Mouse (Mus musculus): Measurements from ENCODE around the gene Hist3h2ba. TPM values are rescaled to one million over a fixed set of nuclear protein-coding genes. Genes with fewer than 3 reads are reported as not detected.
A peak's percentile ranks its signal among the peaks of the same experiment; 100 is the strongest.

Hist3h2ba gene
- polyA plus RNA-seq, 1 experiment from 2014 or later, result 114 TPM

DNA sequence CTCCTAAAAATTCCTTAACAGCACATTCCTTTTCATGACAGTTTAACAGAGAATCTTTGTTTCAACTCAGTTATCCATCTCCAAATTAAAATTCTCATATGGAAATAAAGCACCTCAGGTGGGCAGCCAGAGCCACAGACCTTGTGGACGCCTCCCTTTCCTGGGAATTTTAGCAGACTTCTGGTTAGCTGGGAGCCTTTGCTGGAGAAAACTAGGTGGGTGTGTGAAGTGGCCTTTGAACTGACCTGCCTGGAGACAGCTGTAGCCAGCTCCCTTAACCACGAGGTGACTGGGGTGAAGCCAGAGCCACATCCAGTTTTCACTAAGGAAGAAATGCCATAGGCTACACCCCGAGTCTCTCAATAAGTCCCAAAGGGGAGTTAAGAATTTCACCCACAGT, 19.1 kb upstream of the Hist3h2ba start:
- Histone ChIP-seq H3K36me3 (ENCODE audit: control insufficient read depth, insufficient read depth, low read length) (peaks cover 10% of the 10 kb centered on the region), H3K4me2 (replicated peaks; ENCODE audit: low read depth, low read length) (no peak overlapping the region), H3K9ac (ENCODE audit: low read depth, low read length) (no peak overlapping the region), H3K27me3 (ENCODE audit: control insufficient read depth, insufficient read depth, low read length) (no peaks in the 10 kb centered on the region), H3K9me3 (ENCODE audit: control insufficient read depth, low read length) (no peaks in the 10 kb centered on the region), H3K4me3 (ENCODE audit: low read depth, low read length) (no peak overlapping the region), H3K27ac (ENCODE audit: low read depth, low read length) (no peak overlapping the region), H3K4me1 (replicated peaks; ENCODE audit: control insufficient read depth, insufficient read depth, low read length) (no peaks in the 10 kb centered on the region)
- no peak for ATAC-seq (ENCODE audit: low FRiP score)
- no peak for DNase-seq (ENCODE audit: low spot score)
- 68% methylated on average over 3 of the region's 3 CpGs for WGBS

DNA sequence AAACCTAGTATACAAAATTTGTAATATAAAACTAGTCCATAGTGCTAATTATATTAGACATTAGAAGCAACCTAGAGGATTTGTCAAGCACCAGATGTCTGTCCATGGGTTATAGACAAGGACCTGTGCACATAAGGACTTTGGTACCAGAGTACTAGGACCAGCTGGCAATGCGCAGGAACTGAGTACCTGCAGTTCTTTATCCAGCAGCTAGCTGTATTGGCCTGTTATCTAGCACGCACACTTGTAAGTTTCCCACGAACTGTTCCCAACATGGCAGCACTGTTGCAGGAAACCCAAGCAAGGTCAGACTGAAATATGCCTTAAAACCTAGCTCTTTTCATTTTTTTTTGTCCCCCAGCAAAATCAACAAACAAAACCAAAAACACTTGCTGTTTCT, 18.5 kb upstream of the Hist3h2ba start:
- no peak for DNase-seq (ENCODE audit: low spot score)
- Histone ChIP-seq H3K4me1 (replicated peaks; ENCODE audit: control insufficient read depth, insufficient read depth, low read length) (no peaks in the 10 kb centered on the region), H3K36me3 (ENCODE audit: control insufficient read depth, insufficient read depth, low read length) (peaks cover 10% of the 10 kb centered on the region), H3K4me3 (ENCODE audit: low read depth, low read length) (no peak overlapping the region), H3K27me3 (ENCODE audit: control insufficient read depth, insufficient read depth, low read length) (no peaks in the 10 kb centered on the region), H3K27ac (ENCODE audit: low read depth, low read length) (no peak overlapping the region), H3K4me2 (replicated peaks; ENCODE audit: low read depth, low read length) (no peak overlapping the region), H3K9me3 (ENCODE audit: control insufficient read depth, low read length) (no peaks in the 10 kb centered on the region), H3K9ac (ENCODE audit: low read depth, low read length) (no peak overlapping the region)
- ATAC-seq (ENCODE audit: low FRiP score), result no peak
- 95% methylated on average over 3 of the region's 3 CpGs for WGBS

DNA sequence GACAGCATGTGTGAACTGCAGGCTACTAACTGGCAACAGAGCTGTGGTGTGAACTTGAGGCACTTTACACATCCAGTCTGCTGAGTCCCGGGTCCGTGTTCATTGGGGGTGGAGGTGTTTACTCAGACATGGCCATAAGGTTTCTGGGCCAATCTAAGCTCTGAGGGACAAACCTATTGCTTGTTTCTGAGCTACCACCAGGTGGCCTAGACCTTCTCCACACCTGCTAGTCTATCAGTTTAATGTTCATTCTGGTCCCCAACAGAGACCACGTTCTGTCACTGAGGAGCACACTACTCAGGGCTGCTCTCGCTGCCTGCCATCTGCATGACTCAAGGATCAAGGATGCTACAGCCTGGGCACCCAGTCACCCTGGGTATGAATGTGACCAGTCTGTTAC, 17.1 kb upstream of the Hist3h2ba start:
- H3K4me3 ChIP-seq (ENCODE audit: low read depth, low read length), result no peak overlapping the region
- no peaks in the 10 kb centered on the region for H3K9me3 ChIP-seq (ENCODE audit: control insufficient read depth, low read length)
- H3K36me3 ChIP-seq (ENCODE audit: control insufficient read depth, insufficient read depth, low read length), result peaks cover 12% of the 10 kb centered on the region
- no peak overlapping the region for H3K9ac ChIP-seq (ENCODE audit: low read depth, low read length)
- DNase-seq (ENCODE audit: low spot score) (no peak), ATAC-seq (ENCODE audit: low FRiP score) (no peak)
- no peak overlapping the region for H3K27ac ChIP-seq (ENCODE audit: low read depth, low read length)
- no peaks in the 10 kb centered on the region for H3K27me3 ChIP-seq (ENCODE audit: control insufficient read depth, insufficient read depth, low read length)
- 0 out of 2 replicates have a peak, but pooled peaks cover 1% of the 10 kb centered on the region for H3K4me1 ChIP-seq (replicated peaks; ENCODE audit: control insufficient read depth, insufficient read depth, low read length)
- WGBS, result 86% methylated on average over 4 of the region's 4 CpGs
- no peak overlapping the region for H3K4me2 ChIP-seq (replicated peaks; ENCODE audit: low read depth, low read length)

DNA sequence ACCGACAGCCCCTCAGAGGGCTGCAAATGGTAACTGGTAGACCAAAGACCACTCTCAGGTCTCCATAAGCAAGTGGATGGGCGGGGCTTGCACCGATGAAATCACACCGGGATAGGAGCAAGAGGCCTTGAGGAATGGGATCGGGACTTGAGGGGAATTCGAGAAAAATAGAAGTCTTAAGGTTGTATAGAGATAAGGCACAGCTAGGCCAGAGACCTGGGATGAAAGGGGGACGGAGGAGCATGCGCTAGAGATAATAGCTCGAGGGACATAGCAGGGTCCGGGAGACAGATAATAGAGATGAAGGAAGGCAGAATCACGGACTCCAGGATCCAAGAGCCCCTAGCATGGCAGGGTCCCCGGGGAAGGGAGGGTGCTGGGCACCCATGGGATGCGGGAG, 10.8 kb upstream of the Hist3h2ba start:
- DNase-seq (ENCODE audit: low spot score) (peak; percentile 55), ATAC-seq (ENCODE audit: low FRiP score) (peak; percentile 2; the same call in 1 of the 2 replicates)
- Histone ChIP-seq H3K4me1 (replicated peaks; ENCODE audit: control insufficient read depth, insufficient read depth, low read length) (0 out of 2 replicates have a peak, but pooled peaks cover 3% of the 10 kb centered on the region), H3K9me3 (ENCODE audit: control insufficient read depth, low read length) (no peaks in the 10 kb centered on the region), H3K27me3 (ENCODE audit: control insufficient read depth, insufficient read depth, low read length) (no peaks in the 10 kb centered on the region), H3K27ac (ENCODE audit: low read depth, low read length) (peak overlapping the region; percentile 88), H3K4me3 (ENCODE audit: low read depth, low read length) (peak overlapping the region; percentile 95), H3K4me2 (replicated peaks; ENCODE audit: low read depth, low read length) (peak overlapping the region; percentile 82), H3K9ac (ENCODE audit: low read depth, low read length) (peak overlapping the region; percentile 96), H3K36me3 (ENCODE audit: control insufficient read depth, insufficient read depth, low read length) (peaks cover 9% of the 10 kb centered on the region)
- 1% methylated on average over 13 of the region's 13 CpGs for WGBS

DNA sequence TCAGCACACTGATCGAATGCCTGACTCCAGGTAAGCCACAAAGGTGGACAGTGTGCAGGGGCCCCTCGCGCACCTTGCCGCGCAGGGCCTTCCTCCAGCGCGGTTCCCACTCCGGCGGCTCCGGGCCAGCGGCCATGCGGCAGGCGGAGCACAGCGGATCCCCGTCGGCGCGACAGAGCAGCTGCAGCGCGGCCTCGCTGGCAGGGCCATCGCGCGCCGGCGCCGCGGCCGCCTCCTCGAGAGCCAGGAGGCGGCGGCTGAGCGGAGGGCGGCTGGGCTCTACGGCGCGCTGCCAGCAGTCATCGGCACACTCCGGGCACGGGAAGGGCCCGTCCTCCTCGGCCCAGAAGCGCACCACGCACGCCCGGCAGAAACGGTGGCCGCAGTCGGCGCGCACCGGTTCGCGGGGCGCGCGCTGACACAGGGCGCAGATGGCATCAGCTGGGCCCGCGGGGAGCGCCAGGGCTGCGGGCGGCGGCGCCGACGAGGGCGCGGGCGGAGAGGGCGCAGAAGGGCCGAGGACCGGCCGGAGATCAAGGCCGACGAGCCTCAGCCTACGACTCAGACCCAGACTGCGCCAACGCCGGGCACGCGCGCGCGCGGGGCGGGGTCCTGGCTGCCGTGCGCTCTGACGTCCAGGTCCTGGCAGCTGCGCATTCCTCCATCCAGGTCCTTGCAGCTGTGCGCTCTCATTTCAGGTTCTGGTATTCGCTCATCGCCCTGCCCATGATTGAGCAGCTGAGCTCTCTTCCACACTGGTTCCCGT, 10.2 kb upstream of the Hist3h2ba start, which contains the start of gene Rnf187:
Gene Rnf187, minus strand, starts transcription at position 595 of the 766 bp plus-strand sequence.
- Histone ChIP-seq H3K4me1 (replicated peaks; ENCODE audit: control insufficient read depth, insufficient read depth, low read length) (0 out of 2 replicates have a peak, but pooled peaks cover 3% of the 10 kb centered on the region), H3K36me3 (ENCODE audit: control insufficient read depth, insufficient read depth, low read length) (peaks cover 4% of the 10 kb centered on the region; the same call in 1 of the 2 replicates), H3K27me3 (ENCODE audit: control insufficient read depth, insufficient read depth, low read length) (no peaks in the 10 kb centered on the region), H3K9ac (ENCODE audit: low read depth, low read length) (peak within 1 kb of the TSS; percentile 96), H3K27ac (ENCODE audit: low read depth, low read length) (peak within 1 kb of the TSS; percentile 88), H3K4me3 (ENCODE audit: low read depth, low read length) (peak within 1 kb of the TSS; percentile 95), H3K4me2 (replicated peaks; ENCODE audit: low read depth, low read length) (peak within 1 kb of the TSS; percentile 82), H3K9me3 (ENCODE audit: control insufficient read depth, low read length) (no peaks in the 10 kb centered on the region)
- peak; percentile 96 for DNase-seq (ENCODE audit: low spot score)
- peak; percentile 97 for ATAC-seq (ENCODE audit: low FRiP score)
- WGBS, result under 1% methylated on average over 42 of the region's 95 CpGs

DNA sequence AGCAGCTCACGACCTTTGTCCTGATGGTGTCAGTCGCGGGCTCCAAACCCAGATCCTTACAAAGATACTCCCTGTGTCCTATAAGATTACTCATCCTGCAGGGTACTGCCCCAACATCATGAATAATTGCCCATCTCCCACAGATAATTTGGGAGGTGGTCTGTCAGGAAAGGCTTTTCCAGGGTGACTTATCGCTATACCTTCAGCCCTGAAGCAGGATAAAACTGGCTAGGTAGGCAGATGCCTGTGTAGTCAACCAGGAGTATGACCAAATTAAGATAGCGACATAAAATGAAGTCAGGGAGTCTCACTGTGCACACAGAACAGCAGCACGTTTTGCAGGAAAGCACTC, 9.7 kb upstream of the Hist3h2ba start:
- Histone ChIP-seq H3K4me2 (replicated peaks; ENCODE audit: low read depth, low read length) (peak overlapping the region; percentile 82), H3K27ac (ENCODE audit: low read depth, low read length) (peak overlapping the region; percentile 75), H3K9ac (ENCODE audit: low read depth, low read length) (peak overlapping the region; percentile 96; the same call in 1 of the 2 replicates), H3K4me3 (ENCODE audit: low read depth, low read length) (peak overlapping the region; percentile 95), H3K27me3 (ENCODE audit: control insufficient read depth, insufficient read depth, low read length) (no peaks in the 10 kb centered on the region), H3K36me3 (ENCODE audit: control insufficient read depth, insufficient read depth, low read length) (0 out of 2 replicates have a peak, but pooled peaks cover 3% of the 10 kb centered on the region), H3K9me3 (ENCODE audit: control insufficient read depth, low read length) (no peaks in the 10 kb centered on the region), H3K4me1 (replicated peaks; ENCODE audit: control insufficient read depth, insufficient read depth, low read length) (0 out of 2 replicates have a peak, but pooled peaks cover 3% of the 10 kb centered on the region)
- 20% methylated on average over 6 of the region's 6 CpGs for WGBS
- DNase-seq (ENCODE audit: low spot score) (no peak), ATAC-seq (ENCODE audit: low FRiP score) (no peak)

DNA sequence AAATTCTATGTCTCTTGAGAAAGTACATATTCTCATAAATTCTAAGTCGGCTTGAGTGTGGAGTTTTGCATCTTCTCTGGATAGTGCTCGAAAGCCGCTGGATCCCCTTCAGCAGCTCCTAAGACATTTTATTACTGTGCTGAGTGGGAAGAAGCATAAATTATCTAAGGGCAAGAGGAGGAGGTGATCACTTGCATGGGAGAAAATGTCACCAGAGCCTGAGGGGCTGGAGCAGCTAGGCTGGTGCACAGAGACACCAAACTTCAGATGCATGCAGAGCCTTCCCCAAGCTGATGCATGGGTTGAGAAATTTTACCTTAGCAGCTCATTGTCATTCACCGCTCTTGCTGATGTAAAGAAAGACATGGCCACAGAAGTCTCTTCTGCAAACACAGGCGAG, 4.6 kb upstream of the Hist3h2ba start:
- 80% methylated on average over 5 of the region's 5 CpGs for WGBS
- Histone ChIP-seq H3K4me1 (replicated peaks; ENCODE audit: control insufficient read depth, insufficient read depth, low read length) (no peaks in the 10 kb centered on the region), H3K4me2 (replicated peaks; ENCODE audit: low read depth, low read length) (no peak overlapping the region), H3K4me3 (ENCODE audit: low read depth, low read length) (no peak overlapping the region), H3K9ac (ENCODE audit: low read depth, low read length) (no peak overlapping the region), H3K36me3 (ENCODE audit: control insufficient read depth, insufficient read depth, low read length) (no peaks in the 10 kb centered on the region), H3K9me3 (ENCODE audit: control insufficient read depth, low read length) (no peaks in the 10 kb centered on the region), H3K27me3 (ENCODE audit: control insufficient read depth, insufficient read depth, low read length) (no peaks in the 10 kb centered on the region), H3K27ac (ENCODE audit: low read depth, low read length) (no peak overlapping the region)
- no peak for ATAC-seq (ENCODE audit: low FRiP score)
- no peak for DNase-seq (ENCODE audit: low spot score)

DNA sequence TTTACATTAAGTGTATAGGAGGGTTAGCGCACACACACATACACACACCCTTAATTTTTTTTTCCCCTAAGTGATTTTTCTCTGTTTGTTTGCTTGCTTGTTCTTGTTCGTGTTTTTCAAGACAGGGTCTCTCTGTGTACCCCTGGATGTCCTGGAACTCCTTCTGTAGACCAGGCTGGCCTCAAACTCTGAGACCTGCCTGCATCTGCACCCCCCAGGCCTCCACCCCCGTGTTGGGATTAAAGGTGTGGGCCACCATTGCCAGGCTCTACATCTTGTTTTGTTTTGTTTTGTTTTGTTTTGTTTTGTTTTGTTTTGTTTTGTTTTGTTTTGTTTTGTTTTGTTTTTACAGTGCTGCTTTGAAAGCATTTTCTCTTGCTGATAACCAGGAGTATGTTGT, 1.4 kb upstream of the Hist3h2ba start:
- ATAC-seq (ENCODE audit: low FRiP score) (no peak), DNase-seq (ENCODE audit: low spot score) (no peak)
- Histone ChIP-seq H3K27ac (ENCODE audit: low read depth, low read length) (peak overlapping the region; percentile 97; the same call in 1 of the 2 replicates), H3K4me2 (replicated peaks; ENCODE audit: low read depth, low read length) (no peak overlapping the region), H3K9ac (ENCODE audit: low read depth, low read length) (no peak overlapping the region; the same call in 1 of the 2 replicates), H3K4me1 (replicated peaks; ENCODE audit: control insufficient read depth, insufficient read depth, low read length) (no peaks in the 10 kb centered on the region), H3K27me3 (ENCODE audit: control insufficient read depth, insufficient read depth, low read length) (no peaks in the 10 kb centered on the region), H3K9me3 (ENCODE audit: control insufficient read depth, low read length) (no peaks in the 10 kb centered on the region), H3K36me3 (ENCODE audit: control insufficient read depth, insufficient read depth, low read length) (no peaks in the 10 kb centered on the region), H3K4me3 (ENCODE audit: low read depth, low read length) (no peak overlapping the region)
- 81% methylated on average over 3 of the region's 3 CpGs for WGBS
